Mouse (Mus musculus) c-Kit-positive CD71-positive TER-119-negative erythroid progenitor cells, embryonic 14.5 days (primary cell): ENCODE data around the gene Unc93b1.

ENCODE experiments used
- DNase-seq: peaks from one replicate; pipeline ENCODE4 v3.0.0-alpha.2; 2013; ENCODE audit warnings: low read depth

Unc93b1 gene

DNA sequence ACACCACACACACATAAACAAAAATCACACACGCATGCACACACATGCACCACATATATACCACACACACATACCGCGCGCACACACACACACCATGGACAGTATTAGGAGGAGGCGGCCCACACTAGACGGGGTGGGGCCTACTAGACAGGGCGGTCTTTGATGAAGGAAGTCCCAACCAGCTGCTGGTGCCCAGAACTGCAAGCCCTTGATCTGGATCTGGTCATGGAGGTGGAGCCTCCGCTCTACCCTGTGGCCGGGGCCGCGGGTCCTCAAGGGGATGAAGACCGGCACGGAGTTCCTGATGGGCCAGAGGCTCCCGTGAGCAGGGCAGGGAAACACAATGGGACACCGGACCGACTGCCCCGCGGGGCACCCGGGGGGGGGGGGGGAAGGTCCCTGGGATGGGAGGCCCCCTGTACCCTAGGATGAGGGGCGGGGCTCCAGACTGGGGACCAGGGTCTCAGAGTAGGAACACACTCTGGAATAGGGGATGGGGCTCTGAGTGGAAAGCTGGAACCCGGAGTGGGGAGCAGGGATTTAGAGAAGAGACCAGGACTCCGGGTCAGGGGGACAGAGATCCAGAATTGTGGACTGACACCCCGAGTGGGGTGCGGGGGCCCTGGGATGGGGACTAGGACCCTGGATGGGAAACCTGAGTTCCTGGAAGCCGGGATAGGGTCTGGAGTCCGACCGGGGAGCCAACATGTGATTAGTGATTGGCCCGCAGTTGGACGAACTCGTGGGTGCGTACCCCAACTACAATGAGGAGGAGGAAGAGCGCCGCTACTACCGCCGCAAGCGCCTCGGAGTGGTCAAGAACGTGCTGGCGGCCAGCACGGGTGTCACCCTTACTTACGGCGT is at the start of gene Unc93b1:
TSS of gene Unc93b1 (plus strand) at position 155 of the 864 bp plus-strand sequence.
- peak; percentile 41 for DNase-seq

DNA sequence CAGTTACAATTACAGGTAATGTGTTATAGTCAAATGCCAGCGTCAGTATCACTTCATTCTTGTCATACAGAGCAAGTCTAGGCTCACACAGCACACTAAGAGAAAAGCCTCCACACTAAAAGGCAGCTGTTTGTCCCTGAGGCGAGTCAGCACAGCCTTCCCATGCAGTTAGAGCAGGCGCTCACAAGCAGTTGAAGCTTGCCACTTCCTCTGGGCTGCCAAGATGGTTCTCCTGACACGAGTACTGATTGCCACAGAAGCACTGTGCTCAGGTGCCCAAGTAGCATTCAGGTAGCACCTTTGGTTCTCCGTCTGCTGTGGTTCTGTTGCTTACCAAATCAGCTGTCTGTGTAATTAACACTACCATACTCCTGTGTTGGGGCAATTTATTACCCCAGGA is 45.9 kb upstream of the Unc93b1 start:
- DNase-seq = no peak

DNA sequence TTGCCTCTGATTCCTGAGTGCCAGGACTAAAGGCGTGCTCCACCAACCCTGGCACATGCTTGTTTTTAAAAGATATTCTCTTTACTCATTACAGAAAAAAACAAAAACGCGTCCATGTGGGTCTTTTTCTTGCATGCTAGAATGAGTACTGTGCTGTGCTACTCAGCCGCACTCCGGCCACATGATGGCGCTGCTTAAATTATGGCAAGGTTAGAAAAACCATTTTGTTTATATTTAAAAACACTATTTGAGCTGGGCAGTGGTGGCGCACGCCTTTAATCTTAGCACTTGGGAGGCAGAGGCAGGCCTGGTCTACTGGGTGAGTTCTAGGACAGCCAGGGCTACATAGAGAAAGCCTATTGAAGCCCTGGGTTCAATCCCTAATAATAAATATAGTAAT is 44.8 kb upstream of the Unc93b1 start:
- no peak for DNase-seq

DNA sequence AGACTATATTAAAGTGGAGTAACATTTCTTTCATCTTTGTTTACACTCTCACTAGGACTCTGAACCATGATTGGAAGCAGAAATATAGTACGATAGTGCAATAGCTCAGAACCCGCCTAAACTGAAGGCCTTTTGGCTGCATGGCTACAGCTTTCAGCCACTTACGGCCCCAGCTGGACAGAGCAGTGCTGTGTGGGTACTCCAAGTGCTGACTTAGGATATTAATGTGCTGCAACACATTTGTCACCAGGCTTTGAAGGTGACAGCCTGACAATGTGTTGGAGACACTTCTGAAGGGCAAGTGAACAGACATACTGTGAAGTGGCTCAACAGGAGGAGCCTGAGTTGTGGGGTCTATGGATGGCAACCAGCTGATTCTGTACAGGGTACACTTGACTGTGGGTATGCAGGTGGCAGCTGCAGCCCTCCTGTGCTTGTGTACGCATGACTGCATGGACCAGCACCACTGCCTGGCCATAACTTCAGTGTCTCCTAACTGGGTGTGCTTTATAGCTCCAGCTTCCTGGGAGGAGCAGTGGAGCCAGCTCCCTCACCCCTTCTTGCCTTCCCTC is 41.4 kb upstream of the Unc93b1 start:
- no peak for DNase-seq

DNA sequence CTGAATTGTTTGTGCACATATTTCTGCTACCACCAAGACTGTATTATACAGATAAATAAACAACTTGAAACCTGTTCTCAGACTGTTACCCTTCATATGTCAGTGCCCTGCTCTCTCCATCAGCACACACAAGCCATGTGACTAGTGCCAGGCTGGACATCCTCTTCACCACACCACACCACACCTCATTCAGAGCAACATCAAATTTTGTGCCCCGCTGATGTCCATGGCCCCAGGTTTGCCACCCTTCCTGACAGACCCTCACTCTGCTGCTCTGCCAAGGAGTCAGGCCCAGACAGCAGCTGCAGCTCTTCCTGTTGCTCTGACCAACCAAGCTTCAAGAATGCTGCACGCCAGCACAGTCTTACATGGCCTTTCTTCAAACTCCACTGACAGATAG is 40.7 kb upstream of the Unc93b1 start:
- no peak for DNase-seq

DNA sequence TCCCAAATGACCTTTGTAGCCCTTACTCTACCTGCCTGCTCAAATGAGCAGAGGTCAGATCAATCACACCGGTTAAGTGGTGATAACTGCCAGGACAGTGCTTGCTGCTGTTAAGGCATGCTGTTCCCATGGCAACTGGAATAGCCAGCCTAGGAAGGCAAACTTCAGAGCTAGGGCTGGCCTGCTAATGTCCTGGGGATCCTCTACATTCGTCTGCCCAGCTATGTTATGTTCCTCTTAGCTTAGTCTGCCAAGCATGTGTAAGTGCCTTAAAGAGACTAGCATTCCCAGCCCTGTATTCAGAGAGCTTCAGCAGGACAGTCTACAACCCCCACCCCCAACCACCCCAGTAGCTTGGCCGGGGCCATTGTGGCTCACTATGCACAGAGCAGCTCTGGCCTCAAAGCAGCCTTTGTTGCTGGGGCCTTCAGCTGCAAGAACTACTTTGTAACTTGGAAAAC is 39.8 kb upstream of the Unc93b1 start:
- DNase-seq = no peak

DNA sequence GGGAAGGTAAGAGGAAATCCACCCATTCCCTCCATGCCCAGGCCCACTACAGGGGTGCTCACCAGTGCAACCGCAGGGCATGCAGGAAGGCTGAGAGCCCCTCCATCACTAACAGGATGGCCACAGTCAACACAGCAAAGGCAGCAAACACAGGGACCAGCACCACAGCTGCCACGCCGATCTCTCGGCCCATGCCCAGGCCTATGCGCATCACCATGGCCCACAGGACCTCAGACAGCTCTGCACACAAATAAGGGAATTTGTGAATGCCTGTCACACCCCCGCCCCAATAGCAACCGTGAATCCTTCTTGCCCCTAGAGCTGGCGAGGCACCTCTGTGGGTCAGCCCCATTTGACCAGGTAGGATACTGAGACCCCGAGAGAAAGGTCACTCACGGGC is 38.8 kb upstream of the Unc93b1 start:
- DNase-seq = no peak

DNA sequence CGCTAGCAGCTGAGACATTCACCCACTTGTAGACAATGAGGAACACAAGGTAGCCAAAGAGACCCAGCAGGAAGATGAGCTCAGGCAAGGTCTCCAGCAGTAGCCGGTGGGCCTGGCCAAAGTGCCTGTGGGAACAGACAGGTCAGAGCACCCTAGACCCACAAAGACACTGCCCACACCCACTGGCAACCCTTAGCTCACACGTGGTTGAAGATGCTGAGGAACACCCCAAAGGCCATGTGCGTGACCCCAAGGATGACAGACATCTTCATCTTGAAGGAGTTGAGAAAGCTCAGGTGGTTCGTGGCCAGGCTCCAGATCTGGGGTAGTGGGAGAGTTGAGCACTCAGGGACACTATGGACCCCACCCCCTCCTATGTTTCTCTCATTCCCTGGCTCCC is 37.4 kb upstream of the Unc93b1 start:
- DNase-seq = no peak

DNA sequence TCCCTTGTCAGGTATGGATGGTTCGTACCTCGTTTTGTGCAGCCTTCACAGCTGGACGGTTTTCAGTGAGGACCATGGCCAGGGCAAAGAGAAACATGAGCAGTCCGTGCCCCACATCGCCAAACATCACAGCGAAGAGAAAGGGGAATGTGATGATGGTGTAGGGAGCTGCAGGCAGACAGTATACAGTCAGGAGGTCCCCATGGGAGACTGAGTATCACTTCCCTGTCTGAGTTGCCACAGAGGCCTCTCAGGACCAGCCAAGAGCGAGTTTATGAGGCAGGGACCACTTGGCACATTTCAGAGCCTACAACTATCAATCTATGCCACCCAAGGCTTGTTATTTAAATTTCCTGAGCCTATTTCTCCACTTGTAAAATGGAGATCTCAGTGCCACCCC is 36.0 kb upstream of the Unc93b1 start:
- no peak for DNase-seq

DNA sequence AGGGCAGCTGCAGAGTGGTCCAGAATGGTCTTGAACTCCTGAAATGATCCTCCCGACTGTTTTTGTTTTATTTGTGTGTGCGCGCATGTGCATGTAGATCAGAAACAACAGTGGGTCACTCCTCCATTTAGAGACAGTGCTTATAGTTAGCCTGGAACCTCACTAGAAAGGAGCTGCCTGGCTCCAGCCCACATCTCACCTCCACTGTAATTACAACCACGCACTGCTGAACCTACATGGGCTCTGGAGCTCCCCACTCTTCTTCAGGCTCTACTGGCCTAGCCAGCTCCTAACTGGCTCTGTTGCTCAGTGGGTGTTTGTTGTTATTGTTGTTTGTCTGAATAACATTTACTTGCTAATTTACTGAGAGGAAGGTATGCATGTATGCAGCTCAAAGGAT is 35.4 kb upstream of the Unc93b1 start:
- no peak for DNase-seq

DNA sequence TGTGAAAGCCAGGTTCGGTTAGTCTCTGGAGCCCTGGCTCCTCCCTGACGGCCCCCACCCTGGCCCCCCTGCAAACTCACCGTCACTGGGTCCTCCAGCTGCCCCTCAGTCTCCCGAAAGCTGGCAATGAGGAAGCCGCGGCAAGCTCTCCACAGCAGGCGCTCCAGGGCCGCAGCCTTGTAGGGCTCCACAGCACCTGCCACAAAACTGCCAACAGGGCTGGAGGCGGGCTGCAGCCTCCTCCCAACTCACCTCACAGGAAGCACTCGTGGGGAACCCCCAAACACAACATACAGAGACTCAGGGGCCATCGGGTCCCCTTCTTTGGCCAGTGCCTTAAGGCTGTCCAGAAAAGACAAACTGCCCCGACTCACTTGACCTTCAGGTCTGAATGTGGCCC is 32.0 kb upstream of the Unc93b1 start:
- DNase-seq = no peak

DNA sequence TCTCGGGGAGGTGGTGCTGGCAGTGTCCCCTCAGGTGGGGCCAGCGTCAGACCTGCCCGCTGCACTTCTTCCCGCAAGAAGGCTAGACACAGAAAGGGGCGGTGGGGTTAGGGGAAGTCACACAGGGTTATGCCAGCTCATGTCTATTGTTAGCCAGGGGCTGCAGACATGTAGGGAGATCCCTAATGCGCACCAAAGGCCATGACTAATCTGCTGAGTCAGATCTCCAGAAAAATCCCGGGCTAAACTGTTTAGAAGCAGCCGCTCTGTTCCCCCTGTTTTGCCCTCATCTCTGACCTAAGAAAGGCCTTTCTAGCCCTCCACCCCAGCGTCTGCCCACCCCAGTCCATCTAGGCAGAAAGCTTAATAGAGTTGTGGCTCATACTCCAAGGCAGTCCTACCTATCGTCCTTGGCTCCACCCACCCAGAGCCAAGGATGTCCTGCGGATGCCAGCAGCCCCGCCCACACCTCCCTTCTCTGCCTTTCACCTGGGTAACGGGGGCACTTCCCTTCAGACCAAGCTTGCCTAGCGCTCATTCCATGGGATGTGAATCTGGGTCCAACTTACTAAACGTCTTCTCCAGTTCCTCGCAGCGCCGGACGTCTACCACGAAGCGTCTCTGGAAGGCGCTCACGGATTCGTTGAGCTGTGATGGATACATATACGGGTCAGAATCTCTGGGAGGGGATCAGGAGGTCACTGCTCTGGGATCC is 31.2 kb upstream of the Unc93b1 start:
- no peak for DNase-seq

DNA sequence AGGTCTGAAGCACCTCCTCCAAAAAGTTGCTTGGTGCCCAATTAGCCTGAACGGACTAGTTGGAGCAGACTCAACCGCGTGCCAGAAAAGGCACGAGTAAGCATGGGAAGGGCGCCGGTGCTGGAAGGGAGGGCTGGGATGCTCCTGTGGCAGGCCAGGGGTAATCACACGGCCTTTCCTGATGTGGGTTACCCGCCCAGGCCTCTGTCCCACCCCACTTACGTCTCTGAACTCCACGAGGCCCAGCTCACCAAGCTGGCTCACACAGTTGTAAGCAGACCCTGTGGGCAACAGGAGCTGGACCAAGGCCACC is 30.7 kb upstream of the Unc93b1 start:
- no peak for DNase-seq

DNA sequence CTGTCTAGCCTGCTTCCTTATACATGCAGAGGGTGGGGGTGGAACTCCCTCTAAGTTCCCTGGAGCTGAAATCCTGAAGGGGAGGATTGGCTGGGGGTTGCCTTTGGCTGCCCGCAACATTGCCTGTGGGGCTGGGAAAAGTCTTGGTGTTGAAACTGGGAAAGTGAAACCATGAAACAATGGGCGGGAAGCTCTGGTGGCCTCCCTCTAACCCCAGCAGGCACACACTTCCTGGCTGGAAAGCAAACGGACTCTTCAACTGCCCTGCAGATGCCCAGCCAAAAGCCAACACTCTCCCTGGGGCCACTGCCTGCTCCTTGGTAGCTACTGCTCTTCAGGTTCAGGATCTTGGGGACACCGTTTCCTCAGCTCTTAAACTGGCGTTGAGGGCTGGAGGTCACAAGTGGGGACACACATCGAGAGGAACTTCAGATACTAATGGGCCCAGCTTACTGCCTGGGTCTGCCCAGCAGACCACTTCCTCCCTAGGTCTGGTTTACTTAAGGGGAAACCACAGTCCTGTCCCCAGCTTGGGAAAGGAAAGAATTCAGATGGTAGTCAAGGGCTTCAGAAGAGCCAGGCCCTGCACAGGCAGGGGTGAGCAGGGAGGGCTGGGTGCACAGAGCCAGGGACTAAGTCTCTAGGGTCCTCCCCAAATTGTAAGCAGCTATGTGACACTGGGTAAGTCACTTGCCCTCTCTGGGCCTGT is 29.6 kb upstream of the Unc93b1 start:
- no peak for DNase-seq

DNA sequence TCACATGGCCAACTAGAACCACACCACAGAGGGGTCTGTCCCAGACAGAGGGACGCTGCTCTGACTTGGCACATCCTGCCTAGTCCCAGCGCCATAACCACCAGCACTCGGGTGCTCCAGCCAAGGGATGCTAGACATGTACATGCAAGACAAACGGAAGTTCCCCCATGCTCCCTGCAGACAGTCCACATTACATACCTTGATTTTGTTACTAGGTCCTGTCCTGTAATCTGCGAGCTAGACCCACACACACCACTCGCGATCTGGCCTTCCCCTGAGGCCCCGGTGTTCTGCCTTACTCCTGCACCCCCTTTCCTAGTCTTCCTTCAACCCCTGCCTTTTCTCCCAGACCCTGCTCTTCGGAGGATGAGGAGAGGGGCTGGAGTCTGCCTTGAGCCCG is 28.7 kb upstream of the Unc93b1 start:
- DNase-seq = no peak

DNA sequence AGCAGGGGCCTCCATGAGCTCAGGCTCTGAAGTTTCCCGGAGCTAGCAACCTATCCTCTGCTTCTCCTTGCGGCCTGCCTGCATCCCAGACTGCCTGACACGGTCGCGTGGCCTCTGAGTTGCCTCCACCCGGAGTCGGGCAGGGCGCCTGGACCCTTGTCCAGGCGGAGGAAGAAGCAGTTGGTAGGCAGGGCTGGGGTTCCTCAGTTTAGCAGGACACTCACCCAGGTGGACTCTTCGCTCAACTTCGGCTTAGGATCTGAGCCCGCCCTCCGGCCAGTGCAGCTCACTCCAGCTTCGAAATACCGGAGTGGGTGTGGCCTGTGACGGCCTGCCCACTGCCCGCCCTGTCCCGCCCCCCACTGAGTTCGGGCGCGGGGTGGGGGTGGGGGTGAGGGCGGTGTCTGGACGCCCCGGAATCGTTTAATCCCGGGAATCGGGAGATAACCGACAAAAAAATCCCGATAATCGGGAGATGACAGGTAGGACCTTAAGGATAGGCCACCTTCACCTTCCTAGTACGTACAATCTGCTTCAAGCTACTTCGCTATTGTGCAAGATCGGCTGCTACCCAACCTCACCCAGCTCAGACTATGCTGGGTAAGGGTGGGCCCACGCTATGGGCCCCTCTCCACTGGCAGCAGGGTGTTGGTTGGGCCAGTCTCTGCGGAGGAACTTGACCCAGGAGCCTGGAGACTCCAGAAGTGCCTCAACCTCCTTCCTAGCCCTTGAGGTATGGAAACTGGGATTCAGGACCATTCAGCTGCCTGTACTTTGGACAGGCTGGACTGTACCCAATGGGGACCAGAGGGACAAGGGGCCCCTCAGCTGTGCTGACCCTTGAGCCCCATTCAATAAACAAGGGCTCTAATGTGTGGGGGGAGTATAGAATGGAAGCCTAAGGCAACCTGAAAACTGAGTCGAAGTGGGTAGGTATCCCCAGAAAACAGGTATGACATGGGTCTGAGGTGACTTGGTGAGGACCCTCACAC is 27.9 kb upstream of the Unc93b1 start, which contains the start of gene Tcirg1:
TSS of gene Tcirg1 (minus strand) at position 339 of the 992 bp plus-strand sequence.
- peak; percentile 65 for DNase-seq

DNA sequence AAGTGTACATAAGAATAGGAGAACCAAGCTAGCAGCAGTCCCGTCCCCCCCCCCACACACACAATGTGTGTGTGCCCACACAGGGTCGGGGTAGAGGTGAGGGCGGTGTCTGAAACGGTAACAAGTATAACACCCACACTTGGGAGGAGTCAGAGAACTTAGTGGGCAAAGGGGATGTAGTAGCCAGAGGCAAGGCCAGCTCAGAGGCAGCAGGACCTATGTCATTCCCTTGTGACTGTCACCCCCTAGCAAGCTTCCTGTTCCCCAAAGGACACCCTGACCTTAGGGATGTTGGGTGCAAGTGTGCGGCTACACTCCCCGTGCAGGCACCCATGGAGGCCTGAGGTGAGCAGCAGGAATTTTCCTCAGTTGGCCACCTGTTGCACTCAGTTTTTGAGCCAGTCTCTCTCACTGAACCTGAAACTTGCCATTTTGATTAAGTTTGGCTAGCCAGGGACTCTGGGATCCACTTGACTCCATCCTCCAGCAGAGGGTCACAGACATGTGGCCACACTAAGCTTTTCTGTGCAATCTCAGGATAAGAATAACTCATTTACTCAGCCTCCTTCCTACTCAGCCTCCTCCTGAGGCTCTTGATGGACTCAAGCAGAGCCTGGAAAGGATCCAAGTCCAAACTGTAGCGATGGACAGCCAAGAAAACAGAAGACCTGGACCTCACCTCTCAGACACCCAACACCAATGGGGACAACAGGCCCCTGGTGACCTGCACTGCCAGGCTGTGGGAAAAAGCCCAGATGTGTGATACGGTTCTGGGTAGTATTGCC is 26.9 kb upstream of the Unc93b1 start:
- no peak for DNase-seq

DNA sequence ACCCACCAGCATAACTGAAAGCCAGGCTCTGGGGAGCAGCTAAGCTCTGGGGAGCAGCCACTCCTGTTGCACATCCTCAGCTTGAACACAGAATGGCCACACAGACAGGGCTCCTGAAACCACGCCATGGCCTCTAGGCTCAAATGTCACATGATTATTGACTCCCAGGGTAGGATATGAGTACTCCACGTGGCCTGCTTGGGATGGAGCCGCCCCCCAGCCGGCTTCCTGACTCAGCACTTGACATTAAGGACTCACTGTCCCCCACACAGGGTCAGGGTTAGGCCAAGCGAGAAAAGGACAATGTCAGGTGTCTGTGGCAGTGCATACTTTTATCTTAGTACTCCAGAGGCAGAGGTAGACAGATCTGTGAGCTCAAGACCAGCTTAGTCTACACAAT is 24.8 kb upstream of the Unc93b1 start:
- no peak for DNase-seq

DNA sequence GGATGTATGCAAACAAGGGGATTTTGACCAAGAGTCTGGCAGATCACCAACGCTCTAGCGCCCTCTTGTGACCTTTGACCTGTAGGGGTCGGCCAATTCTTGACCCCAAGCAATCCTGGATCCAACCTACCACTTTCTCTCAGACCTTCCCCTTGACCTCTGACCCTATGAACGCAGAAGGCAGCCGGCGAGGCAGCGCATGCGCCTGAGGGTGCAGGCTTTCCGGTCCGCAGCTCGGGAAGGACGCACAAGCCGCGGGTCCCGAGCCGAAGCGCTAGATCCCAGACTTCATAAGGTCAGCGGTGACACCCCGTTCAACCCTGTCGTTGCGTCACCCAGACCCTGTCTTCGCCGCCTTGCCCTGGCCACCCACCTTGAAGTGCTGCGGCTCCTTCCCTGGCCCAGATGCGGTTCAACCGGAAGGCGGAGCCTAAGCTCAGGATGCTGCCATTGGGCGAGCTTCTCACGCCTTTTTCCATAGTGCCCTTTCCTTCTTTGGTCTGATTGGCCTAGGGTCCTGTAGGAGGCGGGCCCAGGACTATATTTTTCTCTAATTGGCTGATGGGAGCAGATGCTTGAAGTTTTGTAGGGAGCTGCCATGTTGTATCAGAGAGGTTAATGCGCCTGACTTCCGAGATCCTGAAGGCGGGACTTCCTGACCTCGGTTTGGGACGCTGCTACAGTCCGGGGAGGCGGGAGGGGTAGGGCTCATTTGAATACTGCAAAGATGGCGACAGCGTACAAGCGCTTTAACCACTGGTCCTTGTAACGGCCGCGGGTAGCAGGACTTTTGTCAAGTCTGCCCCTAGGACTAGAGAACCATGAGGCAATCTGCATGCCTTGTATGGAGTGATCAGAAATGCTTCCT is 22.4 kb upstream of the Unc93b1 start, which contains the start of gene Ndufs8:
TSS of gene Ndufs8 (minus strand) at position 438 of the 868 bp plus-strand sequence.
- DNase-seq = peak; percentile 99
